Mouse (Mus musculus) kidney, adult 9 months (tissue): ENCODE results near the gene Zdhhc8.
A peak's percentile ranks its signal among the peaks of the same experiment; 100 is the strongest.
"Not testable (repeated sequence)": the region's sequence is repeated elsewhere in the genome, so short reads cannot be mapped to it uniquely, and the experiment has no call there.

ENCODE experiments used
- DNase-seq: peaks from one replicate; pipeline ENCODE4 v3.0.0; 2022

The Zdhhc8 gene

GRCm38 (mm10) chr16:18230617-18231016 lies 4.3 kb downstream of the Zdhhc8 start:
- no peak for DNase-seq

- no peak for DNase-seq
Observed at GRCm38 (mm10) chr16:18229622-18230021, 5.3 kb downstream of the Zdhhc8 start.

GRCm38 (mm10) chr16:18228856-18229255 lies 6.1 kb downstream of the Zdhhc8 start:
- no peak for DNase-seq

- no peak for DNase-seq
Observed at GRCm38 (mm10) chr16:18227897-18228422, 7.0 kb downstream of the Zdhhc8 start.

GRCm38 (mm10) chr16:18227187-18227586 lies 7.7 kb downstream of the Zdhhc8 start:
- DNase-seq = no peak

- DNase-seq = no peak
Observed at GRCm38 (mm10) chr16:18222188-18222587, 12.7 kb downstream of the Zdhhc8 start.

- DNase-seq = no peak
Observed at GRCm38 (mm10) chr16:18221543-18221898, 13.4 kb downstream of the Zdhhc8 start.

GRCm38 (mm10) chr16:18220856-18221542 lies 13.9 kb downstream of the Zdhhc8 start:
- DNase-seq = no peak

GRCm38 (mm10) chr16:18220001-18220400 lies 14.9 kb downstream of the Zdhhc8 start:
- no peak for DNase-seq

- no peak for DNase-seq
Observed at GRCm38 (mm10) chr16:18218580-18218996, 16.3 kb downstream of the Zdhhc8 start.

- no peak for DNase-seq
Observed at GRCm38 (mm10) chr16:18217579-18217978, 17.4 kb downstream of the Zdhhc8 start, which contains the start of gene Ccdc188. Gene Ccdc188 (plus strand): TSS chr16:18217879.

GRCm38 (mm10) chr16:18214858-18215257 lies 20.1 kb downstream of the Zdhhc8 start:
- no peak for DNase-seq

- no peak for DNase-seq
Observed at GRCm38 (mm10) chr16:18213689-18214088, 21.2 kb downstream of the Zdhhc8 start.

- peak; percentile 84 for DNase-seq
Observed at GRCm38 (mm10) chr16:18211417-18212171, 23.3 kb downstream of the Zdhhc8 start.

GRCm38 (mm10) chr16:18210701-18211416 lies 24.1 kb downstream of the Zdhhc8 start:
- peak; percentile 70 for DNase-seq

- no peak for DNase-seq
Observed at GRCm38 (mm10) chr16:18203430-18204091, 31.4 kb downstream of the Zdhhc8 start.

GRCm38 (mm10) chr16:18202061-18202460 lies 32.9 kb downstream of the Zdhhc8 start:
- no peak for DNase-seq

GRCm38 (mm10) chr16:18201620-18202019 lies 33.3 kb downstream of the Zdhhc8 start:
- no peak for DNase-seq

GRCm38 (mm10) chr16:18200062-18200461 lies 34.9 kb downstream of the Zdhhc8 start:
- DNase-seq = no peak

- DNase-seq = no peak
Observed at GRCm38 (mm10) chr16:18198365-18199098, 36.4 kb downstream of the Zdhhc8 start.

- DNase-seq = no peak
Observed at GRCm38 (mm10) chr16:18197881-18198280, 37.1 kb downstream of the Zdhhc8 start.

GRCm38 (mm10) chr16:18195561-18195960 lies 39.4 kb downstream of the Zdhhc8 start:
- not testable (repeated sequence) for DNase-seq
